Mouse (Mus musculus): ENCODE data around the gene Dnlz.

DNA sequence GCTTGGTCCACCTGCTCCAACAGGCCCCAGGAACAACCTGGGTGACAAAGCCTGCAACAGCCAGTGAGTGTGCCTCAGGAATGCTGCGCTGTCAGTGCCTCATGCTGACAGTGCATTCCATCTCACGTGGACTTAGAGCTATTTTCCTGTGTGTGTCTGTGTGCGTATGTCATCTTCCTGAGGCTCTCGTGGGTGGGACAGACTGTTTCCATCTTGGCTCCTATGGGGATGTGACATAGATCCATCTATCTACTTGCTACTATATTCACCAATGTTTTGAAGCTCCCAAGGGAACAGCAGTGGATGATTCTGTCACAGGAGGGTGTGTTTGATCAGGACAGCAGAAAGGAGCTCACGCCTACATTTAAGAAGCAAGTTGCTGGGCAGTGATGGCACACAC lies 40.0 kb downstream of the Dnlz start:
- TF ChIP-seq CTCF (IDR thresholded peaks at IDR 0.05; ENCODE audit: extremely low read depth, insufficient read depth, low read length), result no peak
- TF ChIP-seq POLR2A (IDR thresholded peaks at IDR 0.05; ENCODE audit: extremely low read depth, insufficient read depth, low read length), result no peak

Data from cortical plate, adult 2 months (tissue).